Mouse (Mus musculus): ENCODE results near the gene Lmo2. TPM values are rescaled to one million over a fixed set of nuclear protein-coding genes. Genes with fewer than 3 reads are reported as not detected.
A peak's percentile ranks its signal among the peaks of the same experiment; 100 is the strongest.

Gene Lmo2
- polyA plus RNA-seq, 2 experiments: 143 to 152 TPM

GRCm38 (mm10) chr2:103938573-103938972 lies 19.2 kb upstream of the Lmo2 start:
- H3K4me2 ChIP-seq (ENCODE audit: low read depth): no peak overlapping the region
- no peaks in the 10 kb centered on the region for H3K9me3 ChIP-seq (ENCODE audit: control insufficient read depth, low read length)
- no peaks in the 10 kb centered on the region for H3K27me3 ChIP-seq (ENCODE audit: control insufficient read depth, insufficient read depth, low read length)
- DNase-seq (ENCODE audit: low read depth in 3 of 3, low spot score in 3 of 3) (no peak), ATAC-seq (ENCODE audit: insufficient read depth) (no peak)
- H3K4me3 ChIP-seq (ENCODE audit: insufficient read depth in 1 of 2, low read depth in 2 of 2, low read length in 2 of 2): no peak overlapping the region
- H3K9ac ChIP-seq (replicated peaks): no peak overlapping the region
- no peak overlapping the region for H3K27ac ChIP-seq
- TF ChIP-seq CTCF (IDR thresholded peaks at IDR 0.05; ENCODE audit: low read depth) (no peak), EP300 (IDR thresholded peaks at IDR 0.05; ENCODE audit: low read depth) (no peak)
- peaks cover 0 to 7% of the 10 kb centered on the region in 2 experiments; a peak in 1 of 4 replicates for H3K4me1 ChIP-seq (replicated peaks; ENCODE audit: control insufficient read depth in 2 of 2, insufficient read depth in 2 of 2, low read length in 1 of 2)
- H3K36me3 ChIP-seq (replicated peaks; ENCODE audit: control insufficient read depth, insufficient read depth, low read depth): no peaks in the 10 kb centered on the region
- 42% methylated on average over 1 of the region's 1 CpGs for WGBS (ENCODE audit: insufficient replicate concordance)

GRCm38 (mm10) chr2:103939003-103939402 lies 18.8 kb upstream of the Lmo2 start:
- Histone ChIP-seq H3K4me3 (ENCODE audit: insufficient read depth in 1 of 2, low read depth in 2 of 2, low read length in 2 of 2) (no peak overlapping the region), H3K27ac (no peak overlapping the region)

GRCm38 (mm10) chr2:103941085-103941484 lies 16.7 kb upstream of the Lmo2 start:
- no peaks in the 10 kb centered on the region for H3K27me3 ChIP-seq (ENCODE audit: control insufficient read depth, insufficient read depth, low read length)
- H3K9ac ChIP-seq (replicated peaks): no peak overlapping the region
- no peak for DNase-seq (ENCODE audit: low read depth in 3 of 3, low spot score in 3 of 3)
- ATAC-seq (ENCODE audit: insufficient read depth): no peak
- peaks cover 0 to 15% of the 10 kb centered on the region in 2 experiments; a peak in 2 of 4 replicates for H3K4me1 ChIP-seq (replicated peaks; ENCODE audit: control insufficient read depth in 2 of 2, insufficient read depth in 2 of 2, low read length in 1 of 2)
- H3K27ac ChIP-seq: no peak overlapping the region
- no peaks in the 10 kb centered on the region for H3K9me3 ChIP-seq (ENCODE audit: control insufficient read depth, low read length)
- no peaks in the 10 kb centered on the region for H3K36me3 ChIP-seq (replicated peaks; ENCODE audit: control insufficient read depth, insufficient read depth, low read depth)
- no peak overlapping the region for H3K4me2 ChIP-seq (ENCODE audit: low read depth)
- TF ChIP-seq EP300 (IDR thresholded peaks at IDR 0.05; ENCODE audit: low read depth): no peak
- no peak for TF ChIP-seq CTCF (IDR thresholded peaks at IDR 0.05; ENCODE audit: low read depth)
- H3K4me3 ChIP-seq (ENCODE audit: insufficient read depth in 1 of 2, low read depth in 2 of 2, low read length in 2 of 2): no peak overlapping the region
- WGBS (ENCODE audit: insufficient replicate concordance): 78% methylated on average over 3 of the region's 3 CpGs

More at GRCm38 (mm10) chr2:103939003-103939402, 18.8 kb upstream of the Lmo2 start:
- H3K4me1 ChIP-seq (replicated peaks; ENCODE audit: control insufficient read depth in 2 of 2, insufficient read depth in 2 of 2, low read length in 1 of 2): peaks cover 0 to 7% of the 10 kb centered on the region in 2 experiments; a peak in 1 of 4 replicates
- no peak overlapping the region for H3K4me2 ChIP-seq (ENCODE audit: low read depth)
- no peaks in the 10 kb centered on the region for H3K36me3 ChIP-seq (replicated peaks; ENCODE audit: control insufficient read depth, insufficient read depth, low read depth)
- no peak overlapping the region for H3K9ac ChIP-seq (replicated peaks)
- no peaks in the 10 kb centered on the region for H3K27me3 ChIP-seq (ENCODE audit: control insufficient read depth, insufficient read depth, low read length)
- no peaks in the 10 kb centered on the region for H3K9me3 ChIP-seq (ENCODE audit: control insufficient read depth, low read length)
- TF ChIP-seq EP300 (IDR thresholded peaks at IDR 0.05; ENCODE audit: low read depth) (no peak), CTCF (IDR thresholded peaks at IDR 0.05; ENCODE audit: low read depth) (no peak)
- ATAC-seq (ENCODE audit: insufficient read depth) (no peak), DNase-seq (ENCODE audit: low read depth in 3 of 3, low spot score in 3 of 3) (no peak)

- 29% methylated on average over 2 of the region's 2 CpGs for WGBS (ENCODE audit: insufficient replicate concordance)
- Histone ChIP-seq H3K4me2 (ENCODE audit: low read depth) (no peak overlapping the region), H3K36me3 (replicated peaks; ENCODE audit: control insufficient read depth, insufficient read depth, low read depth) (no peaks in the 10 kb centered on the region), H3K27ac (no peak overlapping the region), H3K4me1 (replicated peaks; ENCODE audit: control insufficient read depth in 2 of 2, insufficient read depth in 2 of 2, low read length in 1 of 2) (peaks cover 0 to 18% of the 10 kb centered on the region in 2 experiments; a peak in 2 of 4 replicates), H3K4me3 (ENCODE audit: insufficient read depth in 1 of 2, low read depth in 2 of 2, low read length in 2 of 2) (no peak overlapping the region), H3K9ac (replicated peaks) (no peak overlapping the region), H3K27me3 (ENCODE audit: control insufficient read depth, insufficient read depth, low read length) (no peaks in the 10 kb centered on the region), H3K9me3 (ENCODE audit: control insufficient read depth, low read length) (no peaks in the 10 kb centered on the region)
- DNase-seq (ENCODE audit: low read depth in 3 of 3, low spot score in 3 of 3) (no peak), ATAC-seq (ENCODE audit: insufficient read depth) (no peak)
- no peak for TF ChIP-seq CTCF (IDR thresholded peaks at IDR 0.05; ENCODE audit: low read depth)
- no peak for TF ChIP-seq EP300 (IDR thresholded peaks at IDR 0.05; ENCODE audit: low read depth)
Observed at GRCm38 (mm10) chr2:103944859-103945258, 12.9 kb upstream of the Lmo2 start.

GRCm38 (mm10) chr2:103945571-103946092 lies 12.2 kb upstream of the Lmo2 start:
- no peaks in the 10 kb centered on the region for H3K9me3 ChIP-seq (ENCODE audit: control insufficient read depth, low read length)
- H3K9ac ChIP-seq (replicated peaks): no peak overlapping the region
- ATAC-seq (ENCODE audit: insufficient read depth) (peak; percentile 16; the same call in 1 of the 2 replicates), DNase-seq (ENCODE audit: low read depth in 3 of 3, low spot score in 3 of 3) (no peak)
- H3K4me2 ChIP-seq (ENCODE audit: low read depth): peak overlapping the region; percentile 16; the same call in 1 of the 2 replicates
- H3K4me1 ChIP-seq (replicated peaks; ENCODE audit: control insufficient read depth in 2 of 2, insufficient read depth in 2 of 2, low read length in 1 of 2): peaks cover 0 to 18% of the 10 kb centered on the region in 2 experiments; a peak in 2 of 4 replicates
- H3K4me3 ChIP-seq (ENCODE audit: insufficient read depth in 1 of 2, low read depth in 2 of 2, low read length in 2 of 2): no peak overlapping the region
- H3K27me3 ChIP-seq (ENCODE audit: control insufficient read depth, insufficient read depth, low read length): no peaks in the 10 kb centered on the region
- no peak for TF ChIP-seq EP300 (IDR thresholded peaks at IDR 0.05; ENCODE audit: low read depth)
- no peak for TF ChIP-seq CTCF (IDR thresholded peaks at IDR 0.05; ENCODE audit: low read depth)
- H3K36me3 ChIP-seq (replicated peaks; ENCODE audit: control insufficient read depth, insufficient read depth, low read depth): no peaks in the 10 kb centered on the region
- H3K27ac ChIP-seq: no peak overlapping the region
- 13% methylated on average over 5 of the region's 5 CpGs for WGBS (ENCODE audit: insufficient replicate concordance)

Data from liver, embryonic 14.5 days (tissue).